Mouse (Mus musculus): ENCODE results near the gene Bax. TPM values are rescaled to one million over a fixed set of nuclear protein-coding genes. Genes with fewer than 3 reads are reported as not detected.

Gene Bax
- polyA plus RNA-seq, 1 experiment, result 249 TPM

DNA sequence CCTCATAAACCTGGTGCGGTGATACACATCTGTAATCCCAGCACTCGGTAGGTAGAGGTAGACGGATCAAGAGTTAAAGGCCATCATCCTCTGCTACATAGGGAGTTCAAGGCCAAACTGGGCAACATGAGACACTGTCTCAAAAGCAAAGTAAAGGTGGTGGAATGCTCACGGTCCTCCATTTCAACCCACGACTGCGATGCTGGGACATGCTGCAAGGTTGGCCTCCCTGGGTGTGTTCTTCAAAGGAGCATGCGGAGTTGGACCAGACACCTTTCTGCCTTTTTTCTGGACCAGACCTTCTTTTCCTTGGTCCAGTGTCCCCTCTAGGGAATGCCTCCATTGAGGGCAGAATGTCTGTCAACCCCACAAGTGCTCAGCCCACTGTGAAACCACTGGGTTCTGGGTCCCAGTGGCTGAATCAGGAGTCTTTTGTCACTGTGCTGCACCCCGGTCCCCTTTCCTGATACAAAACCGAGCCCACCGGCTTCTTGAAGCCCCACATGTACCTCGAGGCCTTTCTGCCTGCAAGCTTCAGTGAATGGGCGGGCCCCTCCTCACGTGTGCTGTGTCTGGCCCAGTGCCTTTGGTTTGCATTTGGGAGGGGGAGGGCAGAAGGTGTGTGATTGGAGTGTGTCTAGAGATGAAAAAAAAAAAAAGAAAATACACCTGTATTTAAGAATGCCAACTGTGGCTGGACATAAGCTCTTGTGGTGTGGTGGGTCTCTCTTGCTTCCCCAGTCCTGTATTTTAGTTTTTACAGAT is 10.6 kb downstream of the Bax start:
- peaks cover 44% of the 10 kb centered on the region for H3K36me3 ChIP-seq (ENCODE audit: control insufficient read depth, insufficient read depth)
- no peak for TF ChIP-seq TCF3 (IDR thresholded peaks at IDR 0.05; ENCODE audit: insufficient read length, low read depth)
- TF ChIP-seq POLR2A (IDR thresholded peaks at IDR 0.05; ENCODE audit: insufficient read length, low read depth), result peak; percentile 35
- peak; percentile 60 for TF ChIP-seq POLR2AphosphoS2 (IDR thresholded peaks at IDR 0.05; ENCODE audit: insufficient read length, low read depth)

GRCm38 (mm10) chr7:45454971-45455370 is 11.7 kb downstream of the Bax start:
- Histone ChIP-seq H3K4me2 (ENCODE audit: low read depth) (no peak overlapping the region), H3K27me3 (ENCODE audit: control insufficient read depth, insufficient read depth, insufficient read length) (no peaks in the 10 kb centered on the region), H3K36me3 (ENCODE audit: control insufficient read depth, insufficient read depth) (peaks cover 46% of the 10 kb centered on the region), H3K79me2 (ENCODE audit: control insufficient read depth, insufficient read depth) (peaks cover 24% of the 10 kb centered on the region), H3K4me3 (no peak overlapping the region), H3ac (ENCODE audit: control insufficient read depth, insufficient read length) (no peak overlapping the region)
- TF ChIP-seq MYOD1 (IDR thresholded peaks at IDR 0.05; ENCODE audit: control insufficient read depth in 1 of 3, insufficient read length in 2 of 3, low read depth in 2 of 3) (no peak), MYOG (IDR thresholded peaks at IDR 0.05; ENCODE audit: control insufficient read depth in 1 of 3, insufficient read depth in 1 of 3, insufficient read length in 2 of 3, low read depth in 2 of 3) (no peak), USF1 (IDR thresholded peaks at IDR 0.05; ENCODE audit: low read depth) (no peak), TCF3 (IDR thresholded peaks at IDR 0.05; ENCODE audit: insufficient read length, low read depth) (no peak), POLR2A (IDR thresholded peaks at IDR 0.05; ENCODE audit: insufficient read length, low read depth) (peak; percentile 5), MAX (IDR thresholded peaks at IDR 0.05; ENCODE audit: low read depth) (no peak), CEBPB (IDR thresholded peaks at IDR 0.05; ENCODE audit: insufficient read depth, poor library complexity, severe bottlenecking) (no peak), SRF (IDR thresholded peaks at IDR 0.05; ENCODE audit: control insufficient read depth, insufficient read length, low read depth) (no peak), POLR2AphosphoS2 (IDR thresholded peaks at IDR 0.05; ENCODE audit: insufficient read length, low read depth) (peak; percentile 67)

More for the DNA sequence above, 10.6 kb downstream of the Bax start:
- Histone ChIP-seq H3K4me2 (ENCODE audit: low read depth) (peak overlapping the region; percentile 96), H3K27me3 (ENCODE audit: control insufficient read depth, insufficient read depth, insufficient read length) (no peaks in the 10 kb centered on the region), H3K4me3 (peak overlapping the region; percentile 99), H3K79me2 (ENCODE audit: control insufficient read depth, insufficient read depth) (peaks cover 29% of the 10 kb centered on the region), H3ac (ENCODE audit: control insufficient read depth, insufficient read length) (no peak overlapping the region)

DNA sequence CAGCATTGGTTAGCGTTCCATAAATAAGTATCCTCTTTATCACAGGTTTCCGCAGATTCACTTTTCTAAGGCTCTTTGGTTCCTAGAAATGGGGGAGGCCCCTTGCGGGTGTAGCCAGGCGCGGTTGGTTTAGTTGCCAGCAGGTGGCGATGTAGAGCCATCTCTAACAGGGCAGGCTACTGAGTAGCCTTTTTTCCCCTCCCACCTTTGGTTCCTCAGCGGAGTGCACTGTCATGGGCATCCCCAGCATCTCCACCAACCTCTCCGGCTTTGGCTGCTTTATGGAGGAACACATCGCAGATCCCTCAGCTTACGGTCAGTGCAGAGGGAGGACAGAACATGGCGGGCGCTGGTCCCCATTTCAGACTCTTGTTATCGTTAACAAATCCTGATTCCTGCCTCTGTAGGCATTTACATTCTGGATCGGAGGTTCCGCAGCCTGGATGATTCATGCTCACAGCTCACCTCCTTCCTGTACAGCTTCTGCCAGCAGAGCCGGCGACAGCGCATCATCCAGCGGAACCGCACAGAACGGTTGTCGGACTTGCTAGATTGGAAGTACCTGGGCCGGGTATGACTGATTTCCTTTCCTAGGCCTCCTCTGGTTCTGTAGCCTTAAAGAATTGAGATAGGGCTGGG is 15.2 kb downstream of the Bax start:
- TF ChIP-seq E2F4 (IDR thresholded peaks at IDR 0.05; ENCODE audit: insufficient read depth) (no peak), POLR2AphosphoS2 (IDR thresholded peaks at IDR 0.05; ENCODE audit: insufficient read length, low read depth) (peak; percentile 33), TCF3 (IDR thresholded peaks at IDR 0.05; ENCODE audit: insufficient read length, low read depth) (no peak), MYOD1 (IDR thresholded peaks at IDR 0.05; ENCODE audit: control insufficient read depth in 1 of 3, insufficient read length in 2 of 3, low read depth in 2 of 3) (no peak)
- no peaks in the 10 kb centered on the region for H3K27me3 ChIP-seq (ENCODE audit: control insufficient read depth, insufficient read depth, insufficient read length)
- H3K36me3 ChIP-seq (ENCODE audit: control insufficient read depth, insufficient read depth), result peaks cover 49% of the 10 kb centered on the region
- no peak overlapping the region for H3ac ChIP-seq (ENCODE audit: control insufficient read depth, insufficient read length)
- H3K4me2 ChIP-seq (ENCODE audit: low read depth), result no peak overlapping the region
- no peak overlapping the region for H3K4me3 ChIP-seq
- no peaks in the 10 kb centered on the region for H3K79me2 ChIP-seq (ENCODE audit: control insufficient read depth, insufficient read depth)

GRCm38 (mm10) chr7:45449974-45450373 is 16.7 kb downstream of the Bax start:
- TF ChIP-seq USF1 (IDR thresholded peaks at IDR 0.05; ENCODE audit: low read depth), result no peak
- Histone ChIP-seq H3ac (ENCODE audit: control insufficient read depth, insufficient read length) (no peak overlapping the region), H3K27me3 (ENCODE audit: control insufficient read depth, insufficient read depth, insufficient read length) (no peaks in the 10 kb centered on the region), H3K4me2 (ENCODE audit: low read depth) (no peak overlapping the region), H3K4me3 (no peak overlapping the region), H3K79me2 (ENCODE audit: control insufficient read depth, insufficient read depth) (no peaks in the 10 kb centered on the region), H3K36me3 (ENCODE audit: control insufficient read depth, insufficient read depth) (peaks cover 59% of the 10 kb centered on the region)

DNA sequence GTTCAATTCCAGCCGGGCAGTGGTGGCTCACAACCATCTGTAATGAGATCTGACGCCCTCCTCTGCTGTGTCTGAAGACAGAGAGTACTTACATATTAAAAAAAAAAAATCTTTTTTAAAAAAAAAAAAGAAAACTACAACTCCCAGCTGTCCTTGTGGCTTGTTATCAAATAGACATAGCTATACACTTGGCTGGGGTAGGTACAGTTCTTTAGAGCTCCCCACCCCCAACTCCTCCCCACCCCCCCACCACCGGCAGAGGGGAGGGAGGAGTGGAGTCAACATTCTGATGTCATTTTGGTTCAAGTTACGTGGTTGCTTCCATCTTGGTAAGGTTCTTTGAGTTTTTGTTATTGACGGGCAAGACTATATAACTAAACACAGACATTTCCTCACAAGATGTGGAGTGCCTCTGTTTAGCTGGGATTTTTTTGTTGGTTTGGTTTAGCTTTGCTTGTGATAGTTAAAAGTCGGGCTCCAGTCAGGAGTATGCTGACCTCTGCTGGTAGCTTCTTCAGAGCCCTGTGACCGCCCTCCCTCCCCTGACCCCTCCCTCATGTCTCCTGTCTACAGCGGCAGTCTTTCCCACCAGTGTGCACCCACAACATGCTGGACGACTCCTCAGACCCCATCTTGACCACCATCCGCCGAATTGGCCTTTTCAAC is 19.2 kb downstream of the Bax start:
- peak overlapping the region; percentile 47 for H3K4me2 ChIP-seq (ENCODE audit: low read depth)
- no peak overlapping the region for H3K4me3 ChIP-seq
- H3K36me3 ChIP-seq (ENCODE audit: control insufficient read depth, insufficient read depth), result peaks cover 63% of the 10 kb centered on the region
- H3ac ChIP-seq (ENCODE audit: control insufficient read depth, insufficient read length), result no peak overlapping the region
- no peaks in the 10 kb centered on the region for H3K27me3 ChIP-seq (ENCODE audit: control insufficient read depth, insufficient read depth, insufficient read length)
- TF ChIP-seq MAX (IDR thresholded peaks at IDR 0.05; ENCODE audit: low read depth), result no peak
- TF ChIP-seq MYOG (IDR thresholded peaks at IDR 0.05; ENCODE audit: control insufficient read depth in 1 of 3, insufficient read depth in 1 of 3, insufficient read length in 2 of 3, low read depth in 2 of 3), result no peak
- no peak for TF ChIP-seq REST (IDR thresholded peaks at IDR 0.05; ENCODE audit: insufficient read depth, insufficient read length)
- no peak for TF ChIP-seq CEBPB (IDR thresholded peaks at IDR 0.05; ENCODE audit: insufficient read depth, poor library complexity, severe bottlenecking)
- TF ChIP-seq MYOD1 (IDR thresholded peaks at IDR 0.05; ENCODE audit: control insufficient read depth in 1 of 3, insufficient read length in 2 of 3, low read depth in 2 of 3), result no peak
- no peak for TF ChIP-seq POLR2AphosphoS2 (IDR thresholded peaks at IDR 0.05; ENCODE audit: insufficient read length, low read depth)
- H3K79me2 ChIP-seq (ENCODE audit: control insufficient read depth, insufficient read depth), result no peaks in the 10 kb centered on the region
